Mouse (Mus musculus) retina, embryonic 14.5 days (tissue): ENCODE measurements around the gene Olfr399.

ENCODE experiments used
- DNase-seq: peaks from one replicate; pipeline ENCODE4 v3.0.0-alpha.2; 2015; ENCODE audit warnings: low spot score

Olfr399 gene

DNA sequence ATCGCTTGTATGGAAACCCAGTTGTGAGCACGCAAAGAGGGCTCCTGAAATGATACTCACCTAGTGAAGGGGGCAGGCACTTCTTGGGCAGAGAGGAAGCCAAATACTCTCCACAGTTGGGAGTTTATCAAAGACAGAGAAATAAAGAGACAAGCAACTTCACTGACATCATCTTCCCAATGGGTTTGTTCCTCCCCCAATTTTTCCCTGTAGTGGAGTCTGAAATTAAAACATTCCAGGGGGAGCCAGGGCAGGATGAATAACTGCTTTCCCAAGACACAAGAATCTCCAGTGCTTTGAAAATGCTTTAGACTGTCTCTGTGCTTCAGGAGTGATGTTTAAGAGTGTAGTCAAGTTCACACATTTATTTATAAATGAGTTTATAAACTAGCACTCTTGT is at the start of gene Olfr399, which contains the start of gene Olfr139:
Olfr399 (minus strand) TSS at position 165 of the 400 bp plus-strand sequence.
Olfr139 (minus strand) TSS at position 101 of the 400 bp plus-strand sequence.
- no peak for DNase-seq

DNA sequence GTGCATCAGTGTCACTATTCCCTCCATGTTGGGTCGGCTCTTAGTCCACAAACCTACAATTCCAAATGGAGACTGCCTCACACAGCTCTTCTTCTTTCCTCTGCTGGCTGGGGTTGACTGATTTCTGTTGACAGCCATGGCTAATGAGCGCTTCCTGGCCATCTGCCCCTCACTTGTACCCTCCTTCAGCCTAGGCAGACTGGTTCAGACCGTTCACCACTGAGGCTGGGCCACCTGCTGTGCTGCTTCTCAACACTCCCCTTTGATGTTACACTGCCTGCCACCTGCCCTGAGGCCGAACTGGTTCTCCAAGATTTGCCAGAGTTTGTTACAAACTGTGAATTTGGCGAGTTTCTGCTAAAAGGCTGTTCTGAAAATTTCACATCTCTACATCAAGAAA is 48.7 kb upstream of the Olfr399 start:
- DNase-seq = peak; percentile 2

DNA sequence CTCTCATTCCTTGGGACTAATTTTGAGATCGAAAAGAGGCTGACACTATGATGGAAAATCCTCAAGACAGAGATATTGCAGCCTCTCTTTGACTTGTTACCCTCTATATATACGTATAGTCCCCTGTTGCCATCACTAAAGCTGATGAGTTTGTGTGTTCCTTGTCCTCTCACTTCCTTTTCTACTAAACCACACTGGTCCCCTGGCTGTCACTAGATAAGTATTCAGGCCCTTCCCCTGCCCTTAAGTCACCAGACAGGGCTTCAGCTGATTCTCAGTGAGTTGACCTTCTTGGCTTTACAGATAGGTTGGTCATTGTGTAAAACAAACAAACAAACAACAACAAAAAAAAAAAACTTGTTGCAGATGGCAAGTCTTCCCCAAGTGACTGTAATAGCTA is 45.1 kb upstream of the Olfr399 start:
- DNase-seq = no peak

DNA sequence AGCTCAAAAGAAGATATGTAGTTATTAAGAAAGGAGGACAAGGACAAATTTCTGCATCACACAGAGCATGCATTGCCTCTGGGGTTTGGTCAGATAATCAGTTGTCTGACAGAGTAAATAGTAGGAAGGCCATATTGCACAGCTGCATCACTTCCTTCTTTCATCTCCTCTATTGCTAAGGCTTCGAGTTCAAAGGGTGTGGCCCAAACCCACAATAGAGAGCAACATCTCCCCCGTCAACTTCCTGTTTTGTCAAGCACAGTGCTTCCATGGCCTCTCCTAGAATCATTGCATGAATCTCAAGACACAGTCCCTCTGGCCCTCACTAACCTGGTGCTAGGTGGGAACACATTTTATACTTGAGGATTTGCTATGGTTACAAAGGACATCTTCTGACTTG is 44.3 kb upstream of the Olfr399 start:
- no peak for DNase-seq

GRCm38 (mm10) chr11:74069655-74070054 is 13.2 kb upstream of the Olfr399 start, which contains the start of gene Zfp616:
Gene Zfp616 (plus strand): TSS chr11:74069955.
- no peak for DNase-seq

DNA sequence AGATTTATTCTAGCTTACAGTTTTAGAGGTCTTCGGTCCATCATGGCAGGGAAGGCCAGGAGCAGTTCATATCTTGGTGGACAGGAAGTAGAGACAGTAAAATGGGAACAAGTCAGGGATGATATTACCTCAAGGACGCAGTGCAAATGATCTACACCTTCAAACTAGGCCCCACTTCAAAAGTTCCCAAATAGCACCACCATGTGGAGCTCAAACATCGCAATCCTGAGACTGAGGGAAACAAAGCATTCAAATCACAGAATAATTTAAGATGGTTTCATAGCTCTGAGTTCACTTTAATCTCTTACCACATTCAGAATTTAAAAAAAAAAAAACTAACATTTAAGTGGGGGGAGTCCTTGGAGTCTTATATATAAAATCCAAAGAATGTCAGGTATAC is 5.1 kb downstream of the Olfr399 start:
- no peak for DNase-seq
